Mouse (Mus musculus) left cerebral cortex, adult 2 months (tissue): Measurements from ENCODE around the gene Slc19a2. TPM values are rescaled to one million over a fixed set of nuclear protein-coding genes. Genes with fewer than 3 reads are reported as not detected.
"Not testable (repeated sequence)": the region's sequence is repeated elsewhere in the genome, so short reads cannot be mapped to it uniquely, and the experiment has no call there.

Experiments used
- DNase-seq, 2 experiments: peaks; one replicate each; pipeline ENCODE4 v3.0.0; 2021 to 2022; ENCODE audit warnings: low spot score in 2 of 2, mixed read lengths in 1 of 2; ENCODE audit errors: extremely low spot score in 1 of 2
- H3K27ac ChIP-seq: fragments of 200-600 bp; 2 replicates; pipeline ENCODE4 v1.8.1; 2022
- H3K4me3 ChIP-seq: fragments of 200-600 bp; 2 replicates; pipeline ENCODE4 v1.8.1; 2022
- CTCF ChIP-seq: fragments of 200-600 bp; IDR thresholded peaks from 2 replicates; pipeline ENCODE4 v1.8.1; 2022; ENCODE audit warnings: antibody characterized with exemption, mild to moderate bottlenecking, moderate library complexity
- intact Hi-C: fragments of 180-260 bp; cut with DNase I; formaldehyde crosslinking; loops from one replicate; pipeline ENCODE4 v1.15.1; 2025
- long read RNA-seq, 2 experiments: library from polyadenylated mRNA; stranded (forward); transcript quantifications; one replicate each; pipeline ENCODE4 v2.0.0; 2021; ENCODE audit warnings: borderline mapping rate in 2 of 2
- total RNA-seq, 2 experiments: library from RNA; stranded (reverse); gene quantifications; 2 replicates each; pipeline ENCODE4 v1.2.3; 2021

Gene Slc19a2
- 10 to 100 TPM; 14.4 to 16.2 TPM for total RNA-seq
- long read RNA-seq, experiment 1, transcript Slc19a2-201 (6 exons, 3,571 nt), result major isoform, 25 of 32 reads
- long read RNA-seq, experiment 1, partial matches to known transcripts, result 2 of 32 reads
- long read RNA-seq, experiment 1, other reads (novel, unspliced or antisense), result 5 of 32 reads
- long read RNA-seq, experiment 2, transcript Slc19a2-201 (6 exons, 3,571 nt), result major isoform, 22 of 30 reads
- long read RNA-seq, experiment 2, partial matches to known transcripts, result 0 of 30 reads
- long read RNA-seq, experiment 2, other reads (novel, unspliced or antisense), result 7 of 30 reads

DNA sequence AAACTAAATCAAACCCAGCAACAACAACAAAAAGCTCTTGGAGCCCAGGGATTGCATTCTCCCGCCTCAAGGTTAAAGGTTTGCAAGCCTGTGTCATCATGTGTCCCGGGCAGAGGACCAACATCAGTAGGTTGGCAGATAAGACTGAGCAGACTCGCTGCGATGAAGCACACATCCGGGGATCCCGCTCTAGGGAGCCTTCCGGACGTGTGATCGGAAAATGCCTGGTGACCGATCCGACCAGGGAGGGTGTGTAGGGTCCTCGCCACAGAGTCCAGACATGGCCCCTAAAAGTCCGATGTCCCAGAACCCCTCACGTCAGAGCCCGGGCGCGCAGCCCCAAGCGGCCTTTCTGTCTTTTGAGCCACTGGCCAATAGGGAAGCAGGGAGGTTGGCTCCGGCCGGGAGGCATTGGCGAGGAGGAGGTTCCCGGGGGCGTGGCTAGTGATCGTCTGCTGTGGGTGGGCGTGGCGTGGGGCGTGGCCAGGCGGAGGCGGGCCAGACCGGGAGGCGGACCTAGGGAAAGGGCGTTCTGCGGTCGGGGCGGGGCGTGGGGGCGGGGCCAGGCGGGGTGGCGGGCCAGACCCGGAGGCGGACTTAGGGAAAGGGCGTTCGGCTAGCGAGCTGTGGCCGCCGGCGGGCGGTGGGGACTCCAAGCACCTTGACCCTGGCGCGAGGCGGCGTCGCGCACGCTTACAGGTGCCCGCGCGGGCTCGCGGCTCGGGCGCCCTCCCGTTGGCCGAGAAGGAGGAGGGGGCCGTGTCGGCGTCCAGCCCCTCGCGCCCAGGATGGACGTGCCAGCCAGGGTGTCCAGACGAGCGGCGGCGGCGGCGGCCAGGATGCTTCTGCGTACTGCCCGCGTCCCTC, at the start of gene Slc19a2:
TSS of gene Slc19a2 (plus strand) at position 582 of the 867 bp plus-strand sequence.
- TF ChIP-seq CTCF, result no peak
- peak; percentile 96 to 97 for DNase-seq
- H3K4me3 ChIP-seq, result peak within 1 kb of the TSS; percentile 87
- intact Hi-C loops, result loop anchor here (1.0 to 5.0 kb wide), 2 partner anchors 27 to 1701 kb away; partner anchors contain the start of genes Ccdc181 and Mettl13
- H3K27ac ChIP-seq, result peak within 1 kb of the TSS; percentile 86

DNA sequence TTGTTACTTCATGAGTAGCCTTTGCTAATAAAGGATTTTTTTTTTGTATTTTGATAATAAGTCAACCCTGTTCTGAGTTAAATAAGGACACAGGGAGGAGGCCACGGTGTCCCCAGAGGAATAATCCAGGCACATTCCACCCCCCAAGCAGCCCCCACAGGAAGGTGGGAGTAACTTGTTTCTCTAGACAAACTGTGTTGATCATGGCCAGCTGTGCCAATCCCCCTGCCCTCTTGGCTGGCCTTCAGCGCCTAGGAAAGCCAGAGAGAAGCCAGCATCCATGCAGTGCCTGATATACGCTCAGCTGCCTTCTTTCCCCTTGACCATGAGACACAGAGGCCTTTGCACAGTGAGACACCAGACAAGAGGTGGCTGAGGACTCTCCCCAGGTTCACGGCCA, 49.3 kb upstream of the Slc19a2 start:
- no peak overlapping the region for H3K4me3 ChIP-seq
- no peak for TF ChIP-seq CTCF
- no peak overlapping the region for H3K27ac ChIP-seq
- no peak for DNase-seq
- intact Hi-C loops, result no loop called here

DNA sequence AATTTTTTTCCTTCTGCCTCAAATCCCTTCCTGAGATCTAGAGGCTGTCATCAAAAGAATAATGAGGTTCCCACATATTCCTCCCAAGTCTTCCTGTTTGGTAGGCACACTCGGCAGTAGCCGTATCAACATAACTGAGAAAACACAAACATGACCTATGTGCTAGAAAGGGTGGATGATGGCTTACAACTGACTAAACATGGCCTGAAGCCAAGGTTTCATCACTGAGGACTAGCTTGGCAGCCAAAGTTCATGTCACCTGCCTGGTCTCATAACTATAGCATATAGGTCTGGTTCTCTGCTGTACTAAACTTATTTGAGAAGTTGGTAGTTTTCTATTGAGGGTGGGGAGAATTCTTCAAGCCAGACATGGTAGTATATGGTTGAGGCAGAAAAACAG, 40.4 kb upstream of the Slc19a2 start:
- TF ChIP-seq CTCF, result no peak
- no peak overlapping the region for H3K27ac ChIP-seq
- intact Hi-C loops, result no loop called here
- H3K4me3 ChIP-seq, result no peak overlapping the region
- DNase-seq, result no peak

GRCm38 (mm10) chr1:164210899-164211298, 37.9 kb upstream of the Slc19a2 start:
- Histone ChIP-seq H3K27ac (no peak overlapping the region), H3K4me3 (no peak overlapping the region)
- intact Hi-C loops, result no loop called here
- TF ChIP-seq CTCF, result no peak
- no peak for DNase-seq

DNA sequence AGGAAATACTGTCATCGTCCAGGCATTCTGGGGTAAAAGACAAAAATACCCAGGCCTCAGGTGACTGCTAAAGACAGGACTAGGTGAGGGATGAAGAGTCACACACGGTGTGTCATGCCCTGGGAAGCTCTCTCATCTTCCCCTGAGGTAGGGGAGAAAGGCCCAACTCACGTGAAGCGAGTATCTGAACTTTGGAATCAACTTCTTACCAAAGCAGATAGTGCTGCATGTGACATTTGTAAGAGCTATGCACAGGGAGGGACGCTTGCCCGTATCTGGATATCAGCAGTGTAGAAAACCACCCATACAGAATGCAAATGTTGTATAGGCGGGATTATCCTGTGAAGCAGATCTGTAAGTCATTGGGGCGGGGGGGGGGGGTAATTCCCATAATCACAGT, 36.2 kb upstream of the Slc19a2 start:
- no peak overlapping the region for H3K27ac ChIP-seq
- no peak overlapping the region for H3K4me3 ChIP-seq
- no peak for TF ChIP-seq CTCF
- intact Hi-C loops, result no loop called here
- DNase-seq, result no peak

DNA sequence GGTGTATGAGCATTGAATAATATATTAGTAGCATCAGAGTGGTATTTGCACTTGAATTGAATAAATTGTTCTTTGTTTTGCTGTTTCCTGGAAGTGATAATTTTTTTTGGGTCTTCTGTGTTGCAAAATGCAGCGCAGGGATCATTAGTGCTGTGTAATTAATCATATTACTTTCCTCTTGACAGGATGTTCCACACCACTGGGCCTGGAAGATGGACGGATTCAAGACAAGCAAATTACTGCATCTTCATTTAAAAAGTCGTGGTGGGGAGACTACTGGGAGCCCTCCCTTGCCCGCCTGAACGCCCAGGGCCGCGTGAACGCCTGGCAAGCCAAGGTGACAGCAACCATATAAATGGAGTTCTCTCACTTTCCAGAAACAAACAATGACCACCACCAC, 34.7 kb upstream of the Slc19a2 start:
- no peak for DNase-seq
- intact Hi-C loops, result no loop called here
- no peak for TF ChIP-seq CTCF

DNA sequence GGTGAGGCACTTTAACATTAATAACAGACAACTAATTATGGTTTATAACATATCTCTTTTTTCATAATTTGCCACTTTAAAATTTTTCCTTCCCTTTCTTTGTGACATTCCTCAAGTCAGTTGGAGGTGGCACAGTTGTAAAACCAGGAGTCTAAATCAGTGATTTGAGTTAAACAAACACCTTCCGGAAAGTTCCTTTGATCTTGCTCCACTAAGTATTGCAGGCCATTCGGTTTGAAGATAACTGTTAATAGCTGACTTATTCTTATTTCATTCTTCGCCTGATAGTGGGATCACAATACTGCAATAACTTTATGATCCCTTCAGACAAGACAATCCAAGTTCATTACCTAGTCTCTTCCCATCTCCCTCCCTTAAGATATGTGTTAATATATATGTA, 33.7 kb upstream of the Slc19a2 start:
- Histone ChIP-seq H3K4me3 (no peak overlapping the region), H3K27ac (no peak overlapping the region)
- no peak for DNase-seq
- TF ChIP-seq CTCF, result no peak
- intact Hi-C loops, result no loop called here

More for the DNA sequence above, 34.7 kb upstream of the Slc19a2 start:
- no peak overlapping the region for H3K27ac ChIP-seq
- no peak overlapping the region for H3K4me3 ChIP-seq

GRCm38 (mm10) chr1:164215540-164215939, 33.3 kb upstream of the Slc19a2 start:
- H3K27ac ChIP-seq, result no peak overlapping the region
- intact Hi-C loops, result no loop called here
- H3K4me3 ChIP-seq, result no peak overlapping the region
- no peak for DNase-seq
- no peak for TF ChIP-seq CTCF

GRCm38 (mm10) chr1:164217791-164218685, 30.8 kb upstream of the Slc19a2 start:
- Histone ChIP-seq H3K27ac (no peak overlapping the region; the same call in 1 of the 2 replicates), H3K4me3 (peak overlapping the region; percentile 25)
- no peak for TF ChIP-seq CTCF
- DNase-seq, result peak in 1 of 2 experiments; percentile 13
- intact Hi-C loops, result no loop called here

DNA sequence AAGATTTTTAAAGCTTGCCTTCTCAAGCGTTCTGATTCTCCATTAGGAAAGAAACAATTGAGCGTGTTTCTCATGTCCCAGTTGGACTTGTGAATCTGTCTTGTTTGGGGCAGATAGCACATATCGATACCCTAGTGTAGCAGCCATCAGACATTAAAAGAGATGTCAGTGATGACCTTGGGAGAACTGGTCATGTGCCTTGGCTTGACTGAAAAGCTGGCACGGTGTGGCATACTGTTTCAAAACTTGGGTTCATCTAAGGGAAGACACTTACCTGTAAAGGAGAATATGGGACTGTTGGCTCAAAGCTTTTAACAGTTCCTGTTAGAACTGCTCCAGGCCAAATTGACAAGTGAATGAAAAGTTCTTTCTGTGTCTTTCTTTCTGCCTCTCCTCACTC, 28.6 kb upstream of the Slc19a2 start:
- intact Hi-C loops, result no loop called here
- no peak for DNase-seq
- TF ChIP-seq CTCF, result no peak

DNA sequence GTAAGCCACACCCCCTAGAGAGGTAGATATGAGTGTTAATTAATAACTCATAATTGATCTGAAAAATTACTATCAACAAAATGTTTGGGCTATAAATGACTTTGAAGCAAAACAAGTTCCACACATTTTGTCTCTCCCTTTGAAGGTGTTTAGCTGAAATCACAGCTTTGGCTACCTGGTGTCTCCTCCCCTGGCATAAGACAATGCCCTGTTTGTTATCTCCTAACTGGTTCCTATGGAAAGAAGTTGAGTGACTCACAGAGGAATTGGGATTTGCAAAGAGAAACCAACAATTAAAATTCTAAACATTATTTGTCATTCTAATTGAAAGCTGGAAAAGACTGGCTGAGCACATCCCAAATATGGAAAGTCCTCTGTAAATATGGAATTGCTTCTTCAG, 25.8 kb upstream of the Slc19a2 start:
- DNase-seq, result no peak
- no peak overlapping the region for H3K27ac ChIP-seq
- H3K4me3 ChIP-seq, result no peak overlapping the region
- no peak for TF ChIP-seq CTCF
- intact Hi-C loops, result no loop called here

More for the DNA sequence above, 28.6 kb upstream of the Slc19a2 start:
- Histone ChIP-seq H3K4me3 (no peak overlapping the region), H3K27ac (no peak overlapping the region)

DNA sequence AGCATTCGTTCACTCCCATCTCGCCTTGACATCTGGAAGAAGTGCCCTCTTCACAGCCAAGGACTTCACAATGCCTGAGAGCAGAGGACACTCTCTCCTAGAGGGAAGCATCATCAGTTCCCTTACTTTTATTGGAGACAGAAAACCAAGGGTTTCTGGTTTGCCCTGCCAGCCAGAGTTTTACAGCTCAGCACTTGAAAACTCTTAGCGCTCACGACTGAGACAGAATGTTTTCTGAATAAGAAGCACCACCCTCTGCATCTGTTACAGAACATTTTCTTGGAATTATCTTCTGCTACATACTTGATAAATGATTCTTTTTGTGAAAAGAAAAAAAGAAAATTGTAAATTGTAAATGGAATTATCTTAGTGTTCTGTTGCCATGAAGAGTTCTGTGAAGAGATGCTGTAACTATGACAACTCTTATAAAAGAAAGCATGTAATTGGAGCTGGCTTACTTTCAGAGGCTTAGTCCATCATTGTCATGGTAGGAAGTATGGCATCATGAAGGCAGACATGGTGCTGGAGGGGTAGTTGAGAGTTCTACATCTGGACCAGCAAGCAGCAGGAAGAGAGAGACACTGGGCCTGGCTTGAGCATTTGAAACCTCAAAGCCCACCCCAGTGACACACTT, 16.8 kb upstream of the Slc19a2 start:
- DNase-seq, H3K4me3 ChIP-seq, H3K27ac ChIP-seq, intact Hi-C loops: not testable (repeated sequence)
